Mouse (Mus musculus) limb, embryonic 12.5 days (tissue): Measurements from ENCODE around the gene Lamb3. TPM values are rescaled to one million over a fixed set of nuclear protein-coding genes. Genes with fewer than 3 reads are reported as not detected.

Source experiments
- ATAC-seq: fragments of 200-750 bp; cut with Nextera tagmentation; 2 replicates; pipeline ENCODE4 v1.8.0; 2017; ENCODE audit warnings: low read depth, moderate TSS enrichment; ENCODE audit not compliant: insufficient number of reproducible peaks, insufficient read depth, low FRiP score, low TSS enrichment
- H3K27ac ChIP-seq: fragments of 300-500 bp; sonication (generic); 2 replicates; pipeline ENCODE4 v1.5.1; 2016; ENCODE audit warnings: mild to moderate bottlenecking, moderate library complexity
- H3K27me3 ChIP-seq: fragments of 300-500 bp; sonication (generic); 2 replicates; pipeline ENCODE4 v1.6.1; 2016; ENCODE audit warnings: mild to moderate bottlenecking, moderate library complexity
- H3K36me3 ChIP-seq: fragments of 300-500 bp; sonication (generic); 2 replicates; pipeline ENCODE4 v1.6.1; 2016; ENCODE audit warnings: mild to moderate bottlenecking, moderate library complexity
- H3K4me1 ChIP-seq: fragments of 300-500 bp; sonication (generic); replicated peaks from 2 replicates; pipeline ENCODE4 v1.6.1; 2016
- H3K4me2 ChIP-seq: fragments of 300-500 bp; sonication (generic); 2 replicates; pipeline ENCODE4 v1.6.1; 2016; ENCODE audit warnings: mild to moderate bottlenecking, moderate library complexity
- H3K4me3 ChIP-seq: fragments of 300-500 bp; sonication (generic); replicated peaks from 2 replicates; pipeline ENCODE4 v1.5.1; 2016; ENCODE audit warnings: mild to moderate bottlenecking
- H3K9ac ChIP-seq: fragments of 300-500 bp; sonication (generic); replicated peaks from 2 replicates; pipeline ENCODE4 v1.6.1; 2016; ENCODE audit warnings: mild to moderate bottlenecking, moderate library complexity
- H3K9me3 ChIP-seq: fragments of 300-500 bp; sonication (generic); 2 replicates; pipeline ENCODE4 v1.6.1; 2016; ENCODE audit warnings: mild to moderate bottlenecking, moderate library complexity
- WGBS: fragments of 180-500 bp; shearing (Covaris S2); methylation state at CpG from one replicate; pipeline ENCODE4 v1.1.7; 2016; 5-methylcytosine and 5-hydroxymethylcytosine counted together
- polyA plus RNA-seq: library from polyadenylated mRNA; unstranded; fragments of >200 nt; fragmentation: Nextera tagmentation; extraction: Ambion mirVana; gene quantifications from 2 replicates; pipeline ENCODE4 v1.2.1, GENCODE M21; 2016

Lamb3 gene
- polyA plus RNA-seq, 1 experiment from 2014 or later = 2.2 TPM

GRCm38 (mm10) chr1:193320398-193320797 is 112.9 kb downstream of the Lamb3 start:
- 86% methylated on average over 8 of the region's 8 CpGs for WGBS
- H3K27me3 ChIP-seq = no peaks in the 10 kb centered on the region
- ATAC-seq = no peak
- H3K9ac ChIP-seq = no peak overlapping the region
- H3K4me2 ChIP-seq = no peak overlapping the region
- H3K4me1 ChIP-seq = no peaks in the 10 kb centered on the region; the same call in 1 of the 2 replicates
- H3K4me3 ChIP-seq = no peak overlapping the region
- no peak overlapping the region for H3K27ac ChIP-seq
- H3K36me3 ChIP-seq = no peaks in the 10 kb centered on the region
- H3K9me3 ChIP-seq = no peaks in the 10 kb centered on the region

DNA sequence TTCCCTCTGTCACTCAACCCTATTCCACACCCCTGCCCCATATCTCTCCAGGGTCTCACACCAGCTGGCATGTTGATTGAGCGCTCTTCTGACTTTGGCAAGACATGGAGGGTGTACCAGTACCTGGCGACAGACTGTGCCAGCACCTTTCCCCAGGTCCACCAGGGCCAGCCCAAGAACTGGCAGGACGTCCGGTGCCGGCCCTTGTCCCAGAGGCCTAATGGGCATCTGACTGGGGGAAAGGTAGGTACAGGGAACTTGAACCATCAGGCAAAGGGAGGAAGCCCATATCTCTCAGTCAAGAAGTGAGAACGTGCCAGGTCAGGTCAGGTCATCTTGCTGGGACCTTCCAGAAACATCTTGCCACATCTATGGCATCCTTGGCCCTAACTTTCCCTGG is 116.2 kb downstream of the Lamb3 start:
- Histone ChIP-seq H3K9me3 (no peaks in the 10 kb centered on the region), H3K4me3 (no peak overlapping the region), H3K4me2 (no peak overlapping the region), H3K36me3 (no peaks in the 10 kb centered on the region), H3K27me3 (no peaks in the 10 kb centered on the region), H3K27ac (no peak overlapping the region), H3K4me1 (no peaks in the 10 kb centered on the region), H3K9ac (no peak overlapping the region)
- no peak for ATAC-seq
- WGBS = 95% methylated on average over 6 of the region's 6 CpGs

GRCm38 (mm10) chr1:193324224-193324623 is 116.7 kb downstream of the Lamb3 start:
- no peak overlapping the region for H3K4me2 ChIP-seq

DNA sequence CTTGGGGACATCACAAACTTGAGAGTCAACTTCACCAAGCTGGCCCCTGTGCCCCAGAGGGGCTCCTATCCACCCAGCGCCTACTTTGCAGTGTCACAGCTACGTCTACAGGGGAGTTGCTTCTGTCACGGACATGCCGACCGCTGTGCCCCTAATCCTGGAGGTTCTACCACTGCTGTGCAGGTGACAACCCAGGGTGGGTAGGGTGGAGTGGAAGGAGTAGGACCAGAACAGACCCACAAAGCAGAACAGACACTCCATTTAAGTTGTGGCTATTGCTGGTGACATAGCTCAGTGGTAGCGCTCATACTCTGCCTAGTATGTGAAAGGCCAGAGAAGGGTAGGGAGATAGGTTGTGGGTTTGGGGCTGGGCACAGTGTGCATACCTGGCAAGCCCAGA is 118.4 kb downstream of the Lamb3 start:
- no peak for ATAC-seq
- no peak overlapping the region for H3K4me3 ChIP-seq
- H3K9me3 ChIP-seq = no peaks in the 10 kb centered on the region
- WGBS = 88% methylated on average over 6 of the region's 6 CpGs
- H3K27ac ChIP-seq = no peak overlapping the region
- H3K36me3 ChIP-seq = no peaks in the 10 kb centered on the region
- H3K27me3 ChIP-seq = no peaks in the 10 kb centered on the region
- no peak overlapping the region for H3K4me2 ChIP-seq
- no peak overlapping the region for H3K9ac ChIP-seq
- 0 out of 2 replicates have a peak, but pooled peaks cover 4% of the 10 kb centered on the region for H3K4me1 ChIP-seq

More at GRCm38 (mm10) chr1:193324224-193324623, 116.7 kb downstream of the Lamb3 start:
- no peaks in the 10 kb centered on the region for H3K36me3 ChIP-seq
- H3K4me3 ChIP-seq = no peak overlapping the region
- ATAC-seq = no peak
- no peaks in the 10 kb centered on the region for H3K9me3 ChIP-seq
- no peak overlapping the region for H3K9ac ChIP-seq
- no peaks in the 10 kb centered on the region for H3K27me3 ChIP-seq
- WGBS = 35% methylated on average over 2 of the region's 2 CpGs
- no peak overlapping the region for H3K27ac ChIP-seq
- no peaks in the 10 kb centered on the region for H3K4me1 ChIP-seq

- Histone ChIP-seq H3K4me3 (no peak overlapping the region), H3K4me1 (0 out of 2 replicates have a peak, but pooled peaks cover 4% of the 10 kb centered on the region), H3K9ac (no peak overlapping the region), H3K4me2 (no peak overlapping the region), H3K36me3 (no peaks in the 10 kb centered on the region), H3K9me3 (no peaks in the 10 kb centered on the region), H3K27ac (no peak overlapping the region), H3K27me3 (no peaks in the 10 kb centered on the region)
- ATAC-seq = no peak
- WGBS = 69% methylated on average over 7 of the region's 7 CpGs
Observed at GRCm38 (mm10) chr1:193326456-193327145, 119.1 kb downstream of the Lamb3 start.

DNA sequence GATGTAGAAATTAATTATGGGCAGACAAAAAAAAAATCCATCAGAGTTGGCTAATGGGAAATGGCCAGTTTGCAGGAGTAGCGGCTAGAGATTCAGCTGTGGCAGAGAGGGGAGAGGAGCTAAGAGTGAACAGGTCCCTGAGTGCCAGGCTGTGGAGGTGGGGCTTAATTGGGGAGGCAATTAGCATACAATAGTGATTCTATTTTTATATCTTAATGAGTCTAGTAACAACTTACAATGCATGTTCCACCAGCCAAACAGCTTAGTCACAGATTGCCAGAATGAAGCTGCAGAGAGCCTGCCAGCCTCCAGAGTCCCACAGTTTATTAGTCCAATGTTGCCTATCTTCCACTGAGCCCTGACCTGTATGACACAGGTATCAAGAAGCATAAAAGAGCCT is 119.7 kb downstream of the Lamb3 start:
- H3K36me3 ChIP-seq = no peaks in the 10 kb centered on the region
- 0 out of 2 replicates have a peak, but pooled peaks cover 4% of the 10 kb centered on the region for H3K4me1 ChIP-seq
- 80% methylated on average over 1 of the region's 1 CpGs for WGBS
- H3K4me3 ChIP-seq = no peak overlapping the region
- no peak overlapping the region for H3K4me2 ChIP-seq
- no peaks in the 10 kb centered on the region for H3K27me3 ChIP-seq
- H3K9me3 ChIP-seq = no peaks in the 10 kb centered on the region
- no peak for ATAC-seq
- H3K9ac ChIP-seq = no peak overlapping the region
- H3K27ac ChIP-seq = no peak overlapping the region

GRCm38 (mm10) chr1:193327686-193328085 is 120.2 kb downstream of the Lamb3 start:
- no peaks in the 10 kb centered on the region for H3K36me3 ChIP-seq
- no peak for ATAC-seq
- H3K9ac ChIP-seq = no peak overlapping the region
- 76% methylated on average over 5 of the region's 5 CpGs for WGBS
- H3K4me2 ChIP-seq = no peak overlapping the region
- H3K27ac ChIP-seq = no peak overlapping the region
- H3K9me3 ChIP-seq = no peaks in the 10 kb centered on the region
- no peak overlapping the region for H3K4me3 ChIP-seq
- no peaks in the 10 kb centered on the region for H3K27me3 ChIP-seq
- 0 out of 2 replicates have a peak, but pooled peaks cover 4% of the 10 kb centered on the region for H3K4me1 ChIP-seq

DNA sequence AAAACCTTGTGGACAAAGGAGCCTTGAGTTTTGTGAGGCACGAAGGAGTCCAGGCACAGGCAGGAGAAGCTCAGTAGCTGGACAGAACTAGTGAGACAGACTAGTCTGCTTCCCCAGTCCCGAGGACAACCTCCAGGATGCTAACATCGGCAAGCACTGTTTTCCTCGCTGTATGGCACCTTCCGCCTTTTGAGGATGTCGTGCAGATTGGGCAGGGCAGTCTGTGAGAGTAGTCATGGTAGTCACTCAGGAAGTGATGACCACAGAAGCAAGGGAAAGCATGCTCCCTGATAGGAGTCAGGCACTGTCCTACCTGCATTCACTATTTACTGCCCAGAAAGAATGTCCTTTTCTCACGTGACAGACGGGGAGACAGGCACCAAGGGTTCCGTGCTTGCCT is 122.1 kb downstream of the Lamb3 start:
- no peaks in the 10 kb centered on the region for H3K27me3 ChIP-seq
- H3K4me2 ChIP-seq = no peak overlapping the region
- no peak overlapping the region for H3K27ac ChIP-seq
- ATAC-seq = no peak
- H3K9ac ChIP-seq = no peak overlapping the region
- H3K9me3 ChIP-seq = no peaks in the 10 kb centered on the region
- no peaks in the 10 kb centered on the region for H3K36me3 ChIP-seq
- no peak overlapping the region for H3K4me3 ChIP-seq
- peaks cover 7% of the 10 kb centered on the region; the same call in 1 of the 2 replicates for H3K4me1 ChIP-seq
- 83% methylated on average over 9 of the region's 9 CpGs for whole genome bisulfite sequencing

- H3K9ac ChIP-seq = no peak overlapping the region
- ATAC-seq = peak; percentile 75; the same call in 1 of the 2 replicates
- no peak overlapping the region for H3K4me2 ChIP-seq
- no peaks in the 10 kb centered on the region for H3K9me3 ChIP-seq
- H3K4me1 ChIP-seq = peaks cover 9% of the 10 kb centered on the region; the same call in 1 of the 2 replicates
- no peaks in the 10 kb centered on the region for H3K36me3 ChIP-seq
- H3K27me3 ChIP-seq = no peaks in the 10 kb centered on the region
- 43% methylated on average over 10 of the region's 10 CpGs for WGBS
- H3K27ac ChIP-seq = no peak overlapping the region
- no peak overlapping the region for H3K4me3 ChIP-seq
Observed at GRCm38 (mm10) chr1:193330172-193330571, 122.7 kb downstream of the Lamb3 start.

DNA sequence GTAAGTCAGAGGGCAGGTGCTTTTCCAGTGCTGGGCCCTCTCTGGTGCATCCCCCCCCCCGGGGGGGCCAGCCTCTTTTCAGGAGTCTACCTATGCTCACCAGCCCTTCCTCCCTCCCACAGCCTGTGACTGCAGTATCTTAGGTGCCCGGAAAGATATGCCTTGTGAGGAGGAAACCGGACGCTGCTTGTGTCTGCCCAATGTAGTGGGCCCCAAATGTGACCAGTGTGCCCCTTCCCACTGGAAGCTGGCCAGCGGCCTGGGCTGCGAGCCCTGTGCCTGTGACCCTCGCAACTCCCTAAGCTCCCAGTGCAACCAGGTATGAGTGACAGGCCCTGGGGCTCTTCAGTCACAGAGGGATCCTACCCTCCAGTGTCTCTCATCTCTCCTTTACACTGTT is 123.1 kb downstream of the Lamb3 start:
- WGBS = 83% methylated on average over 7 of the region's 7 CpGs
- H3K36me3 ChIP-seq = no peaks in the 10 kb centered on the region
- peaks cover 9% of the 10 kb centered on the region; the same call in 1 of the 2 replicates for H3K4me1 ChIP-seq
- H3K9me3 ChIP-seq = no peaks in the 10 kb centered on the region
- no peak for ATAC-seq
- H3K27me3 ChIP-seq = no peaks in the 10 kb centered on the region
- H3K9ac ChIP-seq = no peak overlapping the region; the same call in 1 of the 2 replicates
- H3K4me2 ChIP-seq = no peak overlapping the region
- H3K27ac ChIP-seq = no peak overlapping the region
- H3K4me3 ChIP-seq = no peak overlapping the region

DNA sequence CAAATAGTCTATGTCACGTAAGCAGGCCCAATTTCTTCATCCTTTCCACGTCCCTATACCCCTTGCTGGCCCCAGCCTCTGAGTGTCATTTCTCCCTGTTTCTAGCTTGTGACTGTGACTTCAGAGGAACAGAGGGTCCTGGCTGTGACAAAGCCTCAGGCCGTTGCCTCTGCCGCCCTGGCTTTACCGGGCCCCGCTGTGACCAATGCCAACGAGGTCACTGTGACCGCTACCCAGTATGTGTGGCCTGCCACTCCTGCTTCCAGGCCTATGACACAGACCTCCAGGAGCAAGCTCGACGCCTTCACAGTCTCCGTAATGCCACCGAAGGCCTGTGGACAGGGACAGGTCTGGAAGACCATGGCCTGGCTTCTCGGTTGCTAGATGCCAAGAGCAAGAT is 124.5 kb downstream of the Lamb3 start:
- H3K36me3 ChIP-seq = no peaks in the 10 kb centered on the region
- 89% methylated on average over 13 of the region's 13 CpGs for WGBS
- H3K4me3 ChIP-seq = no peak overlapping the region
- H3K4me1 ChIP-seq = peaks cover 9% of the 10 kb centered on the region; the same call in 1 of the 2 replicates
- no peaks in the 10 kb centered on the region for H3K27me3 ChIP-seq
- no peaks in the 10 kb centered on the region for H3K9me3 ChIP-seq
- no peak overlapping the region for H3K9ac ChIP-seq
- H3K4me2 ChIP-seq = no peak overlapping the region
- no peak overlapping the region for H3K27ac ChIP-seq
- ATAC-seq = no peak

- Histone ChIP-seq H3K27me3 (no peaks in the 10 kb centered on the region), H3K4me1 (peaks cover 9% of the 10 kb centered on the region; the same call in 1 of the 2 replicates), H3K36me3 (no peaks in the 10 kb centered on the region), H3K9ac (no peak overlapping the region), H3K4me3 (no peak overlapping the region), H3K9me3 (no peaks in the 10 kb centered on the region), H3K4me2 (no peak overlapping the region), H3K27ac (no peak overlapping the region)
- WGBS = 89% methylated on average over 1 of the region's 1 CpGs
- ATAC-seq = no peak
Observed at GRCm38 (mm10) chr1:193332671-193333070, 125.2 kb downstream of the Lamb3 start.
